Mouse (Mus musculus) CH12.LX (cell line): Measurements from ENCODE around the gene Aldh6a1. TPM values are rescaled to one million over a fixed set of nuclear protein-coding genes. Genes with fewer than 3 reads are reported as not detected.

Experiments used
- DNase-seq: peaks from one replicate; pipeline ENCODE4 v3.0.0-alpha.2; 2013; ENCODE audit errors: extremely low read depth
- H3K27ac ChIP-seq: 2 replicates; pipeline ENCODE4 v1.5.1; 2012; ENCODE audit warnings: low read depth, mild to moderate bottlenecking, control low read depth, moderate library complexity; ENCODE audit not compliant: insufficient read depth
- H3K27me3 ChIP-seq: replicated peaks from 2 replicates; pipeline ENCODE3; 2012; ENCODE audit warnings: inconsistent platforms
- H3K36me3 ChIP-seq, 2 experiments: replicated peaks in 1 of 2; 2 replicates each; pipeline versions ENCODE3 to v1.6.1; 2012; ENCODE audit warnings: inconsistent platforms in 1 of 2, low read length in 1 of 2, mild to moderate bottlenecking in 1 of 2, mixed read lengths in 1 of 2, moderate library complexity in 1 of 2; ENCODE audit not compliant: control insufficient read depth in 1 of 2, insufficient read depth in 1 of 2
- H3K4me1 ChIP-seq, 2 experiments: 2 replicates each; pipeline ENCODE4 v1.6.1; 2012; ENCODE audit warnings: inconsistent platforms in 1 of 2, moderate library complexity in 1 of 2; ENCODE audit not compliant: insufficient read depth in 2 of 2, control insufficient read depth in 1 of 2
- H3K4me2 ChIP-seq: 2 replicates; pipeline ENCODE4 v1.6.1; 2012; ENCODE audit warnings: low read depth, mild to moderate bottlenecking, control low read depth; ENCODE audit not compliant: poor library complexity, insufficient read depth, severe bottlenecking
- H3K4me3 ChIP-seq, 3 experiments: fragments of 150-350 bp in 1 of 3; sonication (generic) in 1 of 3; replicated peaks in 1 of 3; 2 replicates each; pipeline versions ENCODE3 to v1.5.1; 2011 to 2012; ENCODE audit warnings: low read depth in 2 of 3, low read length in 2 of 3, mild to moderate bottlenecking in 2 of 3, moderate library complexity in 2 of 3, control low read depth in 1 of 3, improper control_type of control experiment in 1 of 3, inconsistent platforms in 1 of 3, mixed read lengths in 1 of 3; ENCODE audit not compliant: poor library complexity in 1 of 3
- H3K79me2 ChIP-seq: replicated peaks from 2 replicates; pipeline ENCODE4 v1.6.1; 2012; ENCODE audit warnings: mild to moderate bottlenecking, moderate library complexity; ENCODE audit not compliant: control insufficient read depth, poor library complexity, insufficient read depth, severe bottlenecking; ENCODE audit errors: extremely low read depth
- H3K9ac ChIP-seq: 2 replicates; pipeline ENCODE4 v1.6.1; 2012; ENCODE audit warnings: low read depth, mild to moderate bottlenecking, control low read depth, moderate library complexity; ENCODE audit not compliant: insufficient read depth
- H3K9me3 ChIP-seq: replicated peaks from 2 replicates; pipeline ENCODE3; 2012; ENCODE audit warnings: low read length, inconsistent platforms, mixed read lengths
- BHLHE40 ChIP-seq: IDR thresholded peaks from 2 replicates; pipeline ENCODE4 v1.6.1; 2011; ENCODE audit warnings: mild to moderate bottlenecking, low read depth, low read length, improper control_type of control experiment
- CHD1 ChIP-seq: IDR thresholded peaks from 2 replicates; pipeline ENCODE4 v1.6.1; 2012; ENCODE audit warnings: low read depth, low read length, improper control_type of control experiment, inconsistent platforms
- CHD2 ChIP-seq: IDR thresholded peaks from 2 replicates; pipeline ENCODE4 v1.6.1; 2011; ENCODE audit warnings: low read length, improper control_type of control experiment
- CTCF ChIP-seq, 2 experiments: IDR thresholded peaks in 1 of 2; conservative IDR thresholded peaks in 1 of 2; 2 replicates each; pipeline ENCODE4 v1.5.1; 2011 to 2012; ENCODE audit warnings: low read depth in 2 of 2, low read length in 2 of 2, improper control_type of control experiment in 1 of 2, inconsistent platforms in 1 of 2, mild to moderate bottlenecking in 1 of 2, moderate library complexity in 1 of 2
- E2F4 ChIP-seq: IDR thresholded peaks from 2 replicates; pipeline ENCODE4 v1.6.1; 2011; ENCODE audit warnings: low read depth, low read length, improper control_type of control experiment; ENCODE audit not compliant: insufficient replicate concordance
- ETS1 ChIP-seq: conservative IDR thresholded peaks from 2 replicates; pipeline ENCODE4 v1.6.1; 2012; ENCODE audit warnings: low read depth, mild to moderate bottlenecking, inconsistent platforms, low read length, improper control_type of control experiment, moderate library complexity
- GABPA ChIP-seq: IDR thresholded peaks from 2 replicates; pipeline ENCODE4 v1.6.1; 2012; ENCODE audit warnings: low read depth, low read length, improper control_type of control experiment, inconsistent platforms; ENCODE audit not compliant: insufficient replicate concordance
- HCFC1 ChIP-seq: IDR thresholded peaks from 2 replicates; pipeline ENCODE4 v1.6.1; 2012; ENCODE audit warnings: low read depth, mild to moderate bottlenecking, inconsistent platforms, low read length, improper control_type of control experiment
- IRF4 ChIP-seq: IDR thresholded peaks from 2 replicates; pipeline ENCODE4 v1.6.1; 2014; ENCODE audit warnings: low read depth, mild to moderate bottlenecking, inconsistent platforms, low read length, improper control_type of control experiment
- JUN ChIP-seq: IDR thresholded peaks from 2 replicates; pipeline ENCODE4 v1.6.1; 2011; ENCODE audit warnings: low read depth, mild to moderate bottlenecking, low read length, improper control_type of control experiment, moderate library complexity; ENCODE audit not compliant: insufficient read depth
- KAT2A ChIP-seq: IDR thresholded peaks from 2 replicates; pipeline ENCODE4 v1.6.1; 2012; ENCODE audit warnings: low read length, improper control_type of control experiment, inconsistent platforms; ENCODE audit not compliant: insufficient replicate concordance
- MAFK ChIP-seq: IDR thresholded peaks from 2 replicates; pipeline ENCODE4 v1.6.1; 2011; ENCODE audit warnings: low read length, improper control_type of control experiment; ENCODE audit not compliant: insufficient replicate concordance
- MAX ChIP-seq: IDR thresholded peaks from 2 replicates; pipeline ENCODE4 v1.6.1; 2011; ENCODE audit warnings: low read length, improper control_type of control experiment
- MAZ ChIP-seq: IDR thresholded peaks from 2 replicates; pipeline ENCODE4 v1.6.1; 2012; ENCODE audit warnings: low read depth, mild to moderate bottlenecking, inconsistent platforms, low read length, improper control_type of control experiment, moderate library complexity
- MEF2A ChIP-seq: IDR thresholded peaks from 2 replicates; pipeline ENCODE4 v1.6.1; 2014; ENCODE audit warnings: low read depth, mild to moderate bottlenecking, inconsistent platforms, low read length, improper control_type of control experiment, borderline replicate concordance
- MXI1 ChIP-seq: IDR thresholded peaks from 2 replicates; pipeline ENCODE4 v1.6.1; 2011; ENCODE audit warnings: mild to moderate bottlenecking, low read depth, low read length, improper control_type of control experiment
- MYC ChIP-seq: IDR thresholded peaks from 2 replicates; pipeline ENCODE4 v1.6.1; 2011; ENCODE audit warnings: low read depth, mild to moderate bottlenecking, improper control_type of control experiment, low read length
- NELFE ChIP-seq: IDR thresholded peaks from 2 replicates; pipeline ENCODE4 v1.6.1; 2011; ENCODE audit warnings: low read depth, low read length, improper control_type of control experiment
- PAX5 ChIP-seq: IDR thresholded peaks from 2 replicates; pipeline ENCODE4 v1.6.1; 2012; ENCODE audit warnings: low read length, inconsistent platforms, mixed read lengths
- POLR2A ChIP-seq: IDR thresholded peaks from 2 replicates; pipeline ENCODE4 v1.6.1; 2011; ENCODE audit warnings: low read depth, mild to moderate bottlenecking, improper control_type of control experiment, low read length
- RAD21 ChIP-seq: IDR thresholded peaks from 2 replicates; pipeline ENCODE4 v1.6.1; 2011; ENCODE audit warnings: low read depth, mild to moderate bottlenecking, low read length, improper control_type of control experiment, moderate library complexity
- RCOR1 ChIP-seq: conservative IDR thresholded peaks from 2 replicates; pipeline ENCODE4 v1.6.1; 2012; ENCODE audit warnings: low read depth, mild to moderate bottlenecking, inconsistent platforms, low read length, improper control_type of control experiment
- SIN3A ChIP-seq: IDR thresholded peaks from 2 replicates; pipeline ENCODE4 v1.6.1; 2012; ENCODE audit warnings: low read length, improper control_type of control experiment, inconsistent platforms
- UBTF ChIP-seq: IDR thresholded peaks from 2 replicates; pipeline ENCODE4 v1.6.1; 2012; ENCODE audit warnings: low read depth, mild to moderate bottlenecking, inconsistent platforms, low read length, improper control_type of control experiment, moderate library complexity
- ZC3H11A ChIP-seq: IDR thresholded peaks from 2 replicates; pipeline ENCODE4 v1.6.1; 2012; ENCODE audit warnings: low read depth, mild to moderate bottlenecking, inconsistent platforms, low read length, improper control_type of control experiment
- ZKSCAN1 ChIP-seq: IDR thresholded peaks from 2 replicates; pipeline ENCODE4 v1.6.1; 2012; ENCODE audit warnings: low read depth, inconsistent platforms, low read length, improper control_type of control experiment, borderline replicate concordance
- ZMIZ1 ChIP-seq: IDR thresholded peaks from 2 replicates; pipeline ENCODE4 v1.6.1; 2012; ENCODE audit warnings: low read depth, mild to moderate bottlenecking, inconsistent platforms, low read length, improper control_type of control experiment
- ZNF384 ChIP-seq: IDR thresholded peaks from 2 replicates; pipeline ENCODE4 v1.6.1; 2012; ENCODE audit warnings: low read depth, low read length, improper control_type of control experiment, inconsistent platforms
- dilution Hi-C: fragments of 300-500 bp; cut with MboI; formaldehyde crosslinking; loops from 2 replicates; pipeline ENCODE4 v1.14.3; 2020; ENCODE audit warnings: low sequenced_read_pairs; ENCODE audit not compliant: extremely low pct_unique_long_range_greater_than_20kb, extremely low pct_ligation_motif_present
- in situ Hi-C: fragments of 300-500 bp; cut with MboI; formaldehyde crosslinking; loops from 3 replicates; pipeline ENCODE4 v1.14.3; 2019; ENCODE audit warnings: low sequenced_read_pairs, low pct_ligation_motif_present, low pct_unique_long_range_greater_than_20kb, mixed read lengths
- polyA plus RNA-seq: library from polyadenylated mRNA; unstranded; fragments of >175 nt; gene quantifications from 2 replicates; pipeline ENCODE4 v1.2.1, GENCODE M21; 2012; ENCODE audit warnings: low read depth; ENCODE audit not compliant: insufficient read length
- total RNA-seq, 2 experiments: library from RNA; depleted of rRNA; stranded (reverse); fragments of 300-350 nt in 1 of 2; fragments of >200 nt in 1 of 2; gene quantifications; 2 replicates each; pipeline ENCODE4 v1.2.3; 2012 to 2014

Aldh6a1 gene
- total and polyA plus RNA-seq, 3 experiments: 1.6 to 4.6 (median 2.2) TPM

DNA sequence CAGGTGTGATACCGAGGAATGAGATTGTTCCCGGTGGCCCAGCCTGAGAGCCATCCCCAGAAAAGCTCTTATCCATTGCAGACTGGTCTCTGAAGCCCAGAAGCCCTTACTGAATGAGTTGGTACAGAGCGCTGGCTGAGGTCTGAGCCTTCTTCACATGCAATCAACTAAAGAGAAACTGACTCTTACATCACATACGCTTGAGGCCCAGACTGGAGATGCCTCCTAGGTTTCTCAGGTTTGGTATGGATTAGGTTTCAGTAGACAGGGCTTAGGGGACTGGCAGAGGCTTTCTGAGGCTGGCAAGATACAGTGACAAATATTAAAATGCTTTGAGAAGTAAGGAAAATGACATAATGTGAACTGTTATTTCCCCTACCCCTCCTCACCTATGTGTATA is 65.4 kb downstream of the Aldh6a1 start:
- Histone ChIP-seq H3K9me3 (no peaks in the 10 kb centered on the region), H3K9ac (no peak overlapping the region), H3K79me2 (no peaks in the 10 kb centered on the region), H3K4me1 (peaks cover 11 to 21% of the 10 kb centered on the region in 2 experiments), H3K27ac (no peak overlapping the region), H3K36me3 (no peaks in the 10 kb centered on the region), H3K4me3 (no peak overlapping the region), H3K4me2 (no peak overlapping the region), H3K27me3 (no peaks in the 10 kb centered on the region)
- TF ChIP-seq E2F4 (no peak), GABPA (no peak), CHD2 (no peak), SIN3A (no peak), NELFE (no peak), IRF4 (no peak), UBTF (no peak), CHD1 (no peak), ETS1 (no peak), ZMIZ1 (no peak), ZKSCAN1 (no peak), RAD21 (no peak), JUN (no peak), MXI1 (no peak), ZC3H11A (no peak), PAX5 (no peak)
- DNase-seq: no peak
- in situ Hi-C loops: no loop called here
- dilution Hi-C loops: no loop called here

DNA sequence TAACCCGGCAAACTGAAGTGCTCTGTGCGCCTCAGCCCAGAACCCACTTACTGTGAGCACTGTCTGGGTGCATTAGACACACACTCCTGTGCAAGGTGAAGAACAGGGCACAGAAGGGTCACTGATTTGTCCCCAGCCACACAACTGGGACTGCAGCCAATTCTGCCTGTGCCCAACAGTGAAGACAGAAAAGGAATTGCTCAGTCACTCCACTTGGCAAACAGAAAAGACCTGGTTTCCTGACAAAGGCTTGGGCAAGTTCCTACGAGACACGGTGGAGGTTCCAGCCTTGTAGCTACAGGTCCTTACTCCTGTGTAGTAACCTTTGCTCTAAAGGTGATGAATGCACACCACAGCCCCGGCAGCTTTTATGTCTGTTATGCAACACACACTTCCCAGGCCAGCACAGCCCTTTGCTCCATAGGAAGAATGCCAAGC is 66.1 kb downstream of the Aldh6a1 start:
- Histone ChIP-seq H3K36me3 (no peaks in the 10 kb centered on the region), H3K4me3 (no peak overlapping the region), H3K27me3 (no peaks in the 10 kb centered on the region), H3K4me1 (peaks cover 11 to 21% of the 10 kb centered on the region in 2 experiments), H3K27ac (no peak overlapping the region), H3K9me3 (no peaks in the 10 kb centered on the region), H3K79me2 (no peaks in the 10 kb centered on the region), H3K9ac (no peak overlapping the region), H3K4me2 (no peak overlapping the region)
- no peak for DNase-seq
- in situ Hi-C loops: no loop called here
- no peak for TF ChIP-seq RCOR1
- TF ChIP-seq KAT2A: no peak
- TF ChIP-seq CHD2: no peak
- TF ChIP-seq CTCF (conservative IDR thresholded peaks at IDR 0.05 in 1 of 2, IDR thresholded peaks at IDR 0.05 in 1 of 2; ENCODE audit: low read depth in 2 of 2, low read length in 2 of 2): no peak
- TF ChIP-seq MEF2A: no peak
- no peak for TF ChIP-seq ZNF384
- TF ChIP-seq JUN: no peak
- TF ChIP-seq MAFK: no peak
- TF ChIP-seq MYC: no peak
- TF ChIP-seq E2F4: no peak
- TF ChIP-seq NELFE: no peak
- no peak for TF ChIP-seq HCFC1
- no peak for TF ChIP-seq MAX
- TF ChIP-seq BHLHE40: no peak
- TF ChIP-seq POLR2A: no peak
- TF ChIP-seq CHD1: no peak
- TF ChIP-seq SIN3A: no peak
- no peak for TF ChIP-seq MAZ
- dilution Hi-C loops: no loop called here
